Mouse (Mus musculus) liver, postnatal 0 days (tissue): ENCODE measurements around the gene Runx3. TPM values are rescaled to one million over a fixed set of nuclear protein-coding genes. Genes with fewer than 3 reads are reported as not detected.

Source experiments
- ATAC-seq: fragments of 200-750 bp; cut with Nextera tagmentation; 2 replicates; pipeline ENCODE4 v1.8.0; 2017; ENCODE audit warnings: mild to moderate bottlenecking, moderate library complexity
- DNase-seq: peaks from one replicate; pipeline ENCODE4 v3.0.0-alpha.2; 2016
- H3K27ac ChIP-seq: fragments of 300-500 bp; sonication (generic); 2 replicates; pipeline ENCODE4 v1.5.1; 2014; ENCODE audit warnings: antibody characterized with exemption, moderate library complexity, mild to moderate bottlenecking, low read depth
- H3K27me3 ChIP-seq: fragments of 300-500 bp; sonication (generic); 2 replicates; pipeline ENCODE4 v1.6.1; 2014; ENCODE audit warnings: low read length, control low read depth, mixed read lengths; ENCODE audit not compliant: insufficient read depth
- H3K36me3 ChIP-seq: fragments of 300-500 bp; sonication (generic); replicated peaks from 2 replicates; pipeline ENCODE4 v1.6.1; 2014; ENCODE audit warnings: mild to moderate bottlenecking, control low read depth, low read length, moderate library complexity, mixed read lengths; ENCODE audit not compliant: insufficient read depth
- H3K4me1 ChIP-seq: fragments of 300-500 bp; sonication (generic); 2 replicates; pipeline ENCODE4 v1.6.1; 2014; ENCODE audit warnings: antibody characterized with exemption, mild to moderate bottlenecking, control low read depth; ENCODE audit not compliant: insufficient read depth
- H3K4me2 ChIP-seq: fragments of 300-500 bp; sonication (generic); 2 replicates; pipeline ENCODE4 v1.6.1; 2014; ENCODE audit warnings: low read depth, mild to moderate bottlenecking, low read length, moderate library complexity, mixed read lengths
- H3K4me3 ChIP-seq: fragments of 300-500 bp; sonication (generic); 2 replicates; pipeline ENCODE4 v1.5.1; 2014; ENCODE audit warnings: low read depth, low read length
- H3K9ac ChIP-seq: fragments of 300-500 bp; sonication (generic); replicated peaks from 2 replicates; pipeline ENCODE4 v1.6.1; 2014; ENCODE audit warnings: mild to moderate bottlenecking, moderate library complexity
- H3K9me3 ChIP-seq: fragments of 300-500 bp; sonication (generic); 2 replicates; pipeline ENCODE4 v1.6.1; 2016; ENCODE audit warnings: mild to moderate bottlenecking, control low read depth, low read length, mixed read lengths
- CTCF ChIP-seq: sonication (generic); IDR thresholded peaks from 2 replicates; pipeline ENCODE4 v1.5.1; 2016; ENCODE audit warnings: antibody characterized with exemption, low read depth
- EP300 ChIP-seq: IDR thresholded peaks from 2 replicates; pipeline ENCODE4 v1.6.1; 2016; ENCODE audit warnings: antibody characterized with exemption, low read depth, mild to moderate bottlenecking
- WGBS: fragments of 180-500 bp; shearing (Covaris S2); extraction: QIAGEN DNeasy Blood & Tissue Kit; methylation state at CpG from one replicate; pipeline ENCODE4 v1.1.7; 2014; ENCODE audit not compliant: insufficient replicate concordance; 5-methylcytosine and 5-hydroxymethylcytosine counted together
- polyA plus RNA-seq: library from polyadenylated mRNA; unstranded; fragments of >200 nt; fragmentation: Nextera tagmentation; extraction: Ambion mirVana; gene quantifications from 2 replicates; pipeline ENCODE4 v1.2.1, GENCODE M21; 2015

Gene Runx3
- polyA plus RNA-seq, 1 experiment from 2014 or later = 0.39 TPM

GRCm38 (mm10) chr4:135189452-135190008 lies 69.1 kb downstream of the Runx3 start:
- no peak overlapping the region for H3K9ac ChIP-seq
- H3K36me3 ChIP-seq = no peaks in the 10 kb centered on the region
- 68% methylated on average over 12 of the region's 12 CpGs for WGBS
- H3K4me2 ChIP-seq = no peak overlapping the region
- ATAC-seq (no peak), DNase-seq (no peak)
- H3K27me3 ChIP-seq = 0 out of 2 replicates have a peak, but pooled peaks cover 2% of the 10 kb centered on the region
- no peaks in the 10 kb centered on the region for H3K9me3 ChIP-seq
- TF ChIP-seq CTCF = no peak
- TF ChIP-seq EP300 = peak; percentile 28; the same call in 1 of the 2 replicates
- H3K4me3 ChIP-seq = no peak overlapping the region
- no peak overlapping the region for H3K27ac ChIP-seq
- H3K4me1 ChIP-seq = no peaks in the 10 kb centered on the region

- Histone ChIP-seq H3K36me3 (no peaks in the 10 kb centered on the region), H3K9me3 (0 out of 2 replicates have a peak, but pooled peaks cover 3% of the 10 kb centered on the region), H3K4me1 (no peaks in the 10 kb centered on the region), H3K9ac (no peak overlapping the region), H3K4me3 (no peak overlapping the region), H3K27me3 (0 out of 2 replicates have a peak, but pooled peaks cover 2% of the 10 kb centered on the region), H3K4me2 (no peak overlapping the region), H3K27ac (no peak overlapping the region)
- TF ChIP-seq CTCF (no peak), EP300 (no peak)
- no peak for ATAC-seq
- DNase-seq = no peak
- 83% methylated on average over 1 of the region's 1 CpGs for WGBS
Measured at GRCm38 (mm10) chr4:135190364-135190763, 69.9 kb downstream of the Runx3 start.

- no peak overlapping the region for H3K4me3 ChIP-seq
- H3K9me3 ChIP-seq = 0 out of 2 replicates have a peak, but pooled peaks cover 3% of the 10 kb centered on the region
- TF ChIP-seq CTCF (no peak), EP300 (no peak)
- DNase-seq = no peak
- H3K9ac ChIP-seq = no peak overlapping the region
- no peak overlapping the region for H3K4me2 ChIP-seq
- H3K27me3 ChIP-seq = 0 out of 2 replicates have a peak, but pooled peaks cover 2% of the 10 kb centered on the region
- H3K4me1 ChIP-seq = no peaks in the 10 kb centered on the region
- no peak overlapping the region for H3K27ac ChIP-seq
- ATAC-seq = no peak
- no peaks in the 10 kb centered on the region for H3K36me3 ChIP-seq
- 60% methylated on average over 1 of the region's 1 CpGs for WGBS
Measured at GRCm38 (mm10) chr4:135191185-135191584, 70.7 kb downstream of the Runx3 start.

DNA sequence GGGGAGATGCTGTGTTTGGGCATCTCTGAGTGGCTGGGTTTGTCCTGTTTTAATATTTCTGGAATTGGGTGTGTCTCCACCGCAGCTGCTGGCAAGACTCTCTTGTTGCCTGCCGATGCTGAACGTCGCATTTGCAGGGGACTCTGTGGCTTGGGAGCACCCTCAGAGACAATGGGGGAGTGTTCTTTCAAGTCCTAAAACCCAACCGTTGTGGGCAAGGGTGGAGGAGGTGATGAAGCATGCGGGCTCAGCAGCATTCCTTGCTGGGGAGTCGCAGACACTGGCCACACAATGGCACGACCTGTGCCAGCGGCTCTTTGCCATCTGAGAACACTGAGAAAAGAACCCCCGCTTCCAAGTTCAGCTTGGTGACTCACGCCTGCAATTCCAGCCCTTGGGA lies 71.2 kb downstream of the Runx3 start:
- 0 out of 2 replicates have a peak, but pooled peaks cover 3% of the 10 kb centered on the region for H3K9me3 ChIP-seq
- H3K9ac ChIP-seq = no peak overlapping the region
- H3K4me1 ChIP-seq = no peaks in the 10 kb centered on the region
- 80% methylated on average over 11 of the region's 11 CpGs for WGBS
- no peaks in the 10 kb centered on the region for H3K36me3 ChIP-seq
- H3K27ac ChIP-seq = no peak overlapping the region
- H3K27me3 ChIP-seq = 0 out of 2 replicates have a peak, but pooled peaks cover 2% of the 10 kb centered on the region
- TF ChIP-seq EP300 (no peak), CTCF (no peak)
- DNase-seq = no peak
- no peak for ATAC-seq
- H3K4me3 ChIP-seq = no peak overlapping the region
- H3K4me2 ChIP-seq = no peak overlapping the region

DNA sequence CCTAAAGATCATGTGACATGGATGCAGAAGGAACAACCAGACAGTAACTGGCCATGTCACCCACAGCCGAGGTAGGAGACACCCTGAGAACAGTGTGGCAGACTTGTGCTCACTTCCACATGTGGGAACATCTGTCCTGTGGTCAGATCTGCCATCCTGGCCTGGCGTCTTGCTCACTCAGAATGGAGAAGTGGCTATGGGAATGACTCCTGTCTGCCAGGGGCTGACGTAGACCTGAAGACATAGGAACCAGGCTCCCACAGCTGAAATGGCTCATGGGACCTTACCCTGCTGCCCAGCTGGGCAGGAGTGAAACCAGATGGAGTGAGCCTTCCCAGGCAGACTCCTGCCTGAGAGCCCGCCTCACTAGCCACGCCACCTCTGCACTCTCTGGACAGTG lies 72.4 kb downstream of the Runx3 start:
- ATAC-seq (peak; percentile 31; the same call in 1 of the 2 replicates), DNase-seq (no peak)
- H3K4me2 ChIP-seq = no peak overlapping the region
- TF ChIP-seq CTCF (no peak), EP300 (no peak)
- 0 out of 2 replicates have a peak, but pooled peaks cover 3% of the 10 kb centered on the region for H3K9me3 ChIP-seq
- H3K27ac ChIP-seq = no peak overlapping the region
- H3K4me1 ChIP-seq = no peaks in the 10 kb centered on the region
- WGBS = 40% methylated on average over 5 of the region's 5 CpGs
- H3K36me3 ChIP-seq = no peaks in the 10 kb centered on the region
- H3K27me3 ChIP-seq = 0 out of 2 replicates have a peak, but pooled peaks cover 2% of the 10 kb centered on the region
- H3K4me3 ChIP-seq = no peak overlapping the region
- no peak overlapping the region for H3K9ac ChIP-seq

GRCm38 (mm10) chr4:135197857-135198256 lies 77.4 kb downstream of the Runx3 start:
- Histone ChIP-seq H3K9me3 (0 out of 2 replicates have a peak, but pooled peaks cover 3% of the 10 kb centered on the region), H3K36me3 (no peaks in the 10 kb centered on the region), H3K27ac (no peak overlapping the region), H3K4me2 (no peak overlapping the region), H3K4me1 (no peaks in the 10 kb centered on the region), H3K4me3 (no peak overlapping the region), H3K9ac (no peak overlapping the region), H3K27me3 (0 out of 2 replicates have a peak, but pooled peaks cover 5% of the 10 kb centered on the region)
- no peak for DNase-seq
- 56% methylated on average over 8 of the region's 8 CpGs for WGBS
- TF ChIP-seq EP300 = no peak
- no peak for TF ChIP-seq CTCF
- ATAC-seq = no peak

DNA sequence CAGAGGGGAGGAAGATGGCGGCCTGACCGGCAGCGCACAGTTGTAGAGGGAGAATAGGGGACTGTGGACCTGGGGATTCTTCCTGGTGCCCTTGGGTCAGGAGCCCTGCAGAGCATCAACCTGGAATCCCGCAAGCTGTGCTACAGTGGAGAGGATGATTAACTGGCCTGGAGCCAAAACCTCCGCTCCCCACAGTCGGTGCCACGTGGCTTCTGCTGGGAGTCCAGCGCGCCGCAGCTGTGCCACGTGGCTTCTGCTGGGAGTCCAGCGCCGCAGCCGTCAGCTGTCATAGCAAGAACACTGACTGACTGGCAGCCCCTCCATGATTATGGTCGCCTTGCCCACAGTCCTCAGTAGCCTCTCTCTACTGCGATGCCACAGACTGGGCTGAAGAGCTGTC lies 81.3 kb downstream of the Runx3 start:
- Histone ChIP-seq H3K4me2 (no peak overlapping the region), H3K4me3 (no peak overlapping the region), H3K9me3 (no peaks in the 10 kb centered on the region), H3K4me1 (peaks cover 17% of the 10 kb centered on the region), H3K9ac (no peak overlapping the region), H3K36me3 (no peaks in the 10 kb centered on the region), H3K27ac (no peak overlapping the region), H3K27me3 (peaks cover 8% of the 10 kb centered on the region; the same call in 1 of the 2 replicates)
- no peak for TF ChIP-seq CTCF
- TF ChIP-seq EP300 = no peak
- DNase-seq (no peak), ATAC-seq (no peak)
- WGBS = 87% methylated on average over 16 of the region's 16 CpGs
